ENCODE assay signal across 27 mouse cellular contexts in the genomic region with DNA sequence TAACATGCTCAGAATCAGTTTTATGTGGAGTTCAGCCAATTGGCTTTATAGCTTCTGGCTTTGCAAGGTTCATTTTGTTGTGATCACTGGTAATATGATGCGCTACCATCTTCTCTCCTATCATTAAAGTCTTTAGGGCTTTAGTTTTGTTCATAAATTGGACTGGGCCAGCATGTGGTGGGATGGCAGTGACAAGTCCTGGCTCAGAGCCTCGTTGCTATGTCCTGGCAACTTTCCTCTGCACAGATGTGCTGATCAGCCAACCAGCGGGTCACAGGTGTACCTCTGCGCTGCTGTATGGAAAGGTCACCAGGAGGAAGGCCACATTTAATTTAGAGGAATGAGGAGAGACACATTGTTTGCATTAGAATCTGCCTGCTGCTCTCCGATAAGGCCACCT.
DNase-seq lines count a peak whose midpoint lies in the region; ATAC-seq lines count a peak whose summit lies in the region.
"Had no signal": no experiment of that assay in that cellular context is flagged by ENCODE, and none has a peak within 500 bp of the region (broad histone marks: within the 10 kb centered on the region; RNA-seq: fewer than 3 reads in every experiment).

No protein-coding gene starts in this region.

- H3K4me1 ChIP-seq in hindbrain, embryonic 13.5 days (replicated peaks), result no peaks in the 10 kb centered on the region
- H3K4me1 ChIP-seq in hindbrain, embryonic 11.5 days (replicated peaks; ENCODE audit: control insufficient read depth, insufficient read depth, low read length), result no peaks in the 10 kb centered on the region
- no peaks in the 10 kb centered on the region for H3K4me1 ChIP-seq in midbrain, embryonic 14.5 days (ENCODE audit: control insufficient read depth, insufficient read depth, low read length)
- H3K4me1 ChIP-seq in midbrain, embryonic 16.5 days (ENCODE audit: control insufficient read depth, insufficient read depth, low read length), result no peaks in the 10 kb centered on the region
- no peaks in the 10 kb centered on the region for H3K4me1 ChIP-seq in hindbrain, embryonic 16.5 days (ENCODE audit: control insufficient read depth, insufficient read depth, low read depth, low read length)
- H3K4me1 ChIP-seq: limb, embryonic 12.5 days; liver, embryonic 15.5 days; neural tube, embryonic 12.5 days had no signal

- H3K27ac ChIP-seq in hindbrain, embryonic 13.5 days, result no peak overlapping the region
- no peak overlapping the region for H3K27ac ChIP-seq in hindbrain, embryonic 11.5 days (ENCODE audit: low read depth, low read length)
- H3K27ac ChIP-seq in midbrain, embryonic 14.5 days (replicated peaks; ENCODE audit: low read depth, low read length), result no peak overlapping the region
- H3K27ac ChIP-seq in midbrain, embryonic 16.5 days (ENCODE audit: low read length), result no peak overlapping the region
- H3K27ac ChIP-seq in hindbrain, embryonic 16.5 days (ENCODE audit: low read depth, low read length), result no peak overlapping the region
- H3K27ac ChIP-seq: limb, embryonic 12.5 days; liver, embryonic 15.5 days; neural tube, embryonic 12.5 days had no signal

- H3K4me3 ChIP-seq in hindbrain, embryonic 13.5 days, result no peak overlapping the region
- H3K4me3 ChIP-seq in hindbrain, embryonic 11.5 days (ENCODE audit: low read depth, low read length), result no peak overlapping the region
- H3K4me3 ChIP-seq in midbrain, embryonic 14.5 days (replicated peaks; ENCODE audit: low read depth, low read length), result no peak overlapping the region
- H3K4me3 ChIP-seq in midbrain, embryonic 16.5 days (ENCODE audit: low read depth, low read length), result no peak overlapping the region
- H3K4me3 ChIP-seq in hindbrain, embryonic 16.5 days (ENCODE audit: low read length), result no peak overlapping the region
- H3K4me3 ChIP-seq: limb, embryonic 12.5 days; liver, embryonic 15.5 days; neural tube, embryonic 12.5 days had no signal

- DNase-seq in cerebellum, postnatal 14 days, result peak; percentile 4 to 6
- no peak for DNase-seq in cerebellum, adult 9-11 months
- DNase-seq in hindbrain, embryonic 11.5 days (ENCODE audit: low spot score), result no peak
- DNase-seq in midbrain, embryonic 14.5 days, result peak; percentile 30
- DNase-seq in gastrocnemius, postnatal 4 days (ENCODE audit: low spot score in 2 of 2), result no peak
- DNase-seq: adrenal gland, adult 8-10 months; cerebellum, adult 11 months; cerebellum, postnatal 25 days; gastrocnemius, postnatal 25 days; heart, adult 18-20 months; heart, postnatal 36 days; kidney, adult 11 months; kidney, postnatal 14 days; layer of hippocampus, adult 9-11 months; lung, embryonic 14.5 days; lung, postnatal 14 days; spleen, adult 18-20 months; thymus, postnatal 14 days had no signal

- peak; percentile 72; the same call in 1 of the 2 replicates for ATAC-seq in hindbrain, embryonic 13.5 days (ENCODE audit: low FRiP score)
- no peak for ATAC-seq in hindbrain, embryonic 11.5 days (ENCODE audit: low FRiP score)
- 0 out of 2 replicates have a peak, but pooled peaks have one; percentile 24 for ATAC-seq in midbrain, embryonic 14.5 days (ENCODE audit: low FRiP score, low TSS enrichment)
- ATAC-seq in midbrain, embryonic 16.5 days, result no peak
- ATAC-seq in hindbrain, embryonic 16.5 days, result peak; percentile 69; the same call in 1 of the 2 replicates
- ATAC-seq: inflammation-experienced regulatory T-cells, adult 6 months had no signal

- no peaks in the 10 kb centered on the region for H3K36me3 ChIP-seq in hindbrain, embryonic 13.5 days
- H3K36me3 ChIP-seq in hindbrain, embryonic 11.5 days (ENCODE audit: control insufficient read depth, insufficient read depth, low read length), result no peaks in the 10 kb centered on the region
- no peaks in the 10 kb centered on the region for H3K36me3 ChIP-seq in midbrain, embryonic 14.5 days (ENCODE audit: control insufficient read depth, insufficient read depth, low read length)
- H3K36me3 ChIP-seq in midbrain, embryonic 16.5 days (ENCODE audit: control insufficient read depth, insufficient read depth, low read length), result no peaks in the 10 kb centered on the region
- no peaks in the 10 kb centered on the region for H3K36me3 ChIP-seq in hindbrain, embryonic 16.5 days (ENCODE audit: control insufficient read depth, insufficient read depth, low read length)
- H3K36me3 ChIP-seq: G1E; limb, embryonic 12.5 days; liver, embryonic 15.5 days; neural tube, embryonic 12.5 days had no signal

- H3K4me2 ChIP-seq in hindbrain, embryonic 13.5 days, result no peak overlapping the region
- no peak overlapping the region for H3K4me2 ChIP-seq in hindbrain, embryonic 11.5 days (replicated peaks; ENCODE audit: low read depth, low read length)
- no peak overlapping the region for H3K4me2 ChIP-seq in midbrain, embryonic 14.5 days (ENCODE audit: low read length)
- no peak overlapping the region for H3K4me2 ChIP-seq in midbrain, embryonic 16.5 days (ENCODE audit: low read length)
- H3K4me2 ChIP-seq in hindbrain, embryonic 16.5 days (ENCODE audit: low read length), result no peak overlapping the region
- H3K4me2 ChIP-seq: heart, embryonic 11.5 days; limb, embryonic 12.5 days; liver, embryonic 15.5 days; lung, embryonic 14.5 days; neural tube, embryonic 12.5 days had no signal

- H3K27me3 ChIP-seq in hindbrain, embryonic 13.5 days, result no peaks in the 10 kb centered on the region
- no peaks in the 10 kb centered on the region for H3K27me3 ChIP-seq in hindbrain, embryonic 11.5 days (ENCODE audit: control insufficient read depth, insufficient read depth, low read length)
- H3K27me3 ChIP-seq in midbrain, embryonic 14.5 days (ENCODE audit: control insufficient read depth, insufficient read depth, low read length), result no peaks in the 10 kb centered on the region
- no peaks in the 10 kb centered on the region for H3K27me3 ChIP-seq in midbrain, embryonic 16.5 days (ENCODE audit: control insufficient read depth, insufficient read depth, low read depth, low read length)
- H3K27me3 ChIP-seq in hindbrain, embryonic 16.5 days (replicated peaks; ENCODE audit: control insufficient read depth, insufficient read depth, low read length), result no peaks in the 10 kb centered on the region
- H3K27me3 ChIP-seq: limb, embryonic 12.5 days; liver, embryonic 15.5 days; neural tube, embryonic 12.5 days had no signal

- no peaks in the 10 kb centered on the region for H3K9me3 ChIP-seq in hindbrain, embryonic 13.5 days
- no peaks in the 10 kb centered on the region for H3K9me3 ChIP-seq in hindbrain, embryonic 11.5 days (ENCODE audit: control insufficient read depth, low read length)
- no peaks in the 10 kb centered on the region for H3K9me3 ChIP-seq in midbrain, embryonic 14.5 days (ENCODE audit: control insufficient read depth, low read length)
- H3K9me3 ChIP-seq in midbrain, embryonic 16.5 days (replicated peaks; ENCODE audit: control insufficient read depth, low read length, poor library complexity, severe bottlenecking), result no peaks in the 10 kb centered on the region
- H3K9me3 ChIP-seq in hindbrain, embryonic 16.5 days (ENCODE audit: control insufficient read depth, low read length), result no peaks in the 10 kb centered on the region
- H3K9me3 ChIP-seq: limb, embryonic 12.5 days; liver, embryonic 15.5 days; neural tube, embryonic 12.5 days had no signal

- 62% methylated on average over 5 of the region's 5 CpGs for WGBS in hindbrain, embryonic 13.5 days
- 90% methylated on average over 5 of the region's 5 CpGs for whole genome bisulfite sequencing in hindbrain, embryonic 11.5 days
- 72% methylated on average over 5 of the region's 5 CpGs for WGBS in midbrain, embryonic 14.5 days
- 62% methylated on average over 5 of the region's 5 CpGs for WGBS in midbrain, embryonic 16.5 days
- WGBS in hindbrain, embryonic 16.5 days, result 59% methylated on average over 5 of the region's 5 CpGs

- no peak overlapping the region for H3K9ac ChIP-seq in hindbrain, embryonic 13.5 days
- no peak overlapping the region for H3K9ac ChIP-seq in hindbrain, embryonic 11.5 days (ENCODE audit: low read depth, low read length)
- H3K9ac ChIP-seq in midbrain, embryonic 14.5 days (replicated peaks; ENCODE audit: low read length), result no peak overlapping the region
- no peak overlapping the region for H3K9ac ChIP-seq in midbrain, embryonic 16.5 days (ENCODE audit: low read depth, low read length)
- no peak overlapping the region for H3K9ac ChIP-seq in hindbrain, embryonic 16.5 days (ENCODE audit: low read depth, low read length)
- H3K9ac ChIP-seq: limb, embryonic 12.5 days; liver, embryonic 15.5 days; lung, embryonic 14.5 days; neural tube, embryonic 12.5 days had no signal

Comparison
In these comparisons a context has a peak if more than half of its experiments do, and no peak if none do; other contexts are left out.
1. DNase-seq: peak in cerebellum, postnatal 14 days (2 of 2) and midbrain, embryonic 14.5 days (single experiment); none in cerebellum, adult 9-11 months (single experiment), hindbrain, embryonic 11.5 days (single experiment) and gastrocnemius, postnatal 4 days (0 of 2).
2. ATAC-seq: peak in hindbrain, embryonic 13.5 days (single experiment), midbrain, embryonic 14.5 days (single experiment) and hindbrain, embryonic 16.5 days (single experiment); none in hindbrain, embryonic 11.5 days (single experiment) and midbrain, embryonic 16.5 days (single experiment).